Mouse (Mus musculus) neural tube, embryonic 10.5 days (tissue): ENCODE measurements at regions not wholly inside any gene's neighbourhood (a gene's known extent, or its start where the extent isn't known, plus 50 kb on each side); places are given as distances from the start of the nearest gene placed in this dataset.

Experiments
- DNase-seq: peaks from one replicate; pipeline ENCODE4 v3.0.0-alpha.2; 2017; ENCODE audit warnings: low spot score; ENCODE audit errors: extremely low spot score

- DNase-seq, result no peak
These were observed 161.9 kb upstream of the Bcl6 start for GRCm38 (mm10) chr16:24150512-24150911.

GRCm38 (mm10) chr16:24149441-24149840 is 160.8 kb upstream of the Bcl6 start:
- DNase-seq, result no peak

- DNase-seq, result no peak
These were observed 155.2 kb upstream of the Bcl6 start for GRCm38 (mm10) chr16:24143894-24144293.

- DNase-seq, result no peak
These were observed 154.4 kb upstream of the Bcl6 start for GRCm38 (mm10) chr16:24142915-24143541.

- DNase-seq, result no peak
These were observed 150.5 kb upstream of the Bcl6 start for GRCm38 (mm10) chr16:24139109-24139508.

- DNase-seq, result no peak
These were observed 148.8 kb upstream of the Bcl6 start for GRCm38 (mm10) chr16:24137266-24138033.

- no peak for DNase-seq
These were observed 148.0 kb upstream of the Bcl6 start for GRCm38 (mm10) chr16:24136483-24137148.

GRCm38 (mm10) chr16:24135841-24136240 is 147.2 kb upstream of the Bcl6 start:
- DNase-seq, result no peak

- DNase-seq, result no peak
These were observed 146.7 kb upstream of the Bcl6 start for GRCm38 (mm10) chr16:24135351-24135750.

GRCm38 (mm10) chr16:24134486-24135050 is 145.9 kb upstream of the Bcl6 start:
- DNase-seq, result no peak

- DNase-seq, result no peak
These were observed 142.0 kb upstream of the Bcl6 start for GRCm38 (mm10) chr16:24130646-24131045.

GRCm38 (mm10) chr16:24129701-24130100 is 141.0 kb upstream of the Bcl6 start:
- no peak for DNase-seq

- no peak for DNase-seq
These were observed 139.9 kb upstream of the Bcl6 start for GRCm38 (mm10) chr16:24128566-24128965.

- no peak for DNase-seq
These were observed 136.1 kb upstream of the Bcl6 start for GRCm38 (mm10) chr16:24124766-24125165.

- no peak for DNase-seq
These were observed 135.4 kb upstream of the Bcl6 start for GRCm38 (mm10) chr16:24124083-24124482.

- DNase-seq, result no peak
These were observed 133.0 kb upstream of the Bcl6 start for GRCm38 (mm10) chr16:24121633-24122032.

- no peak for DNase-seq
These were observed 132.2 kb upstream of the Bcl6 start for GRCm38 (mm10) chr16:24120836-24121235.

- DNase-seq, result no peak
These were observed 129.8 kb upstream of the Bcl6 start for GRCm38 (mm10) chr16:24118487-24118886.

GRCm38 (mm10) chr16:24102854-24103690 is 114.4 kb upstream of the Bcl6 start:
- DNase-seq, result no peak

- no peak for DNase-seq
These were observed 108.9 kb upstream of the Bcl6 start for GRCm38 (mm10) chr16:24097596-24097995.

- DNase-seq, result no peak
These were observed 107.4 kb upstream of the Bcl6 start for GRCm38 (mm10) chr16:24096076-24096475.
